Mouse (Mus musculus): ENCODE results near the gene Fbxl18.

GRCm38 (mm10) chr5:142880806-142881516, 14.3 kb downstream of the Fbxl18 start:
- no peak for TF ChIP-seq CTCF (IDR thresholded peaks at IDR 0.05; ENCODE audit: insufficient read depth, low read length)
- no peak for TF ChIP-seq POLR2A (IDR thresholded peaks at IDR 0.05; ENCODE audit: borderline replicate concordance, extremely low read depth, low read depth, low read length)

Measured in lung, adult 2 months (tissue).